Mouse (Mus musculus) MEL (cell line): ENCODE data around the gene Ccdc167. TPM values are rescaled to one million over a fixed set of nuclear protein-coding genes. Genes with fewer than 3 reads are reported as not detected.

Experiments used
- DNase-seq: peaks from one replicate; pipeline ENCODE4 v3.0.0; 2011; ENCODE audit warnings: low read depth, low spot score
- H3K27ac ChIP-seq: 2 replicates; pipeline ENCODE4 v1.5.1; 2012; ENCODE audit warnings: low read depth, mild to moderate bottlenecking, control low read depth, low read length, moderate library complexity; ENCODE audit not compliant: control insufficient read depth
- H3K27me3 ChIP-seq, 2 experiments: fragments of 150-350 bp in 1 of 2; sonication (generic) in 1 of 2; 2 replicates each; pipeline ENCODE4 v1.6.1; 2012; ENCODE audit warnings: low read length in 2 of 2, mild to moderate bottlenecking in 2 of 2, improper control_type of control experiment in 1 of 2, moderate library complexity in 1 of 2; ENCODE audit not compliant: insufficient read depth in 2 of 2, control insufficient read depth in 1 of 2
- H3K36me3 ChIP-seq, 2 experiments: 2 replicates each; pipeline ENCODE4 v1.6.1; 2012 to 2014; ENCODE audit warnings: low read length in 2 of 2, improper control_type of control experiment in 1 of 2, inconsistent platforms in 1 of 2, mild to moderate bottlenecking in 1 of 2; ENCODE audit not compliant: insufficient read depth in 2 of 2, control insufficient read depth in 1 of 2
- H3K4me1 ChIP-seq, 2 experiments: fragments of 150-350 bp in 1 of 2; sonication (generic) in 1 of 2; 2 replicates each; pipeline ENCODE4 v1.6.1; 2012; ENCODE audit warnings: low read length in 2 of 2, improper control_type of control experiment in 1 of 2, mild to moderate bottlenecking in 1 of 2; ENCODE audit not compliant: insufficient read depth in 2 of 2, control insufficient read depth in 1 of 2
- H3K4me3 ChIP-seq, 2 experiments: fragments of 150-350 bp in 1 of 2; sonication (generic) in 1 of 2; 2 replicates each; pipeline ENCODE4 v1.5.1; 2012; ENCODE audit warnings: low read depth in 2 of 2, low read length in 2 of 2, mild to moderate bottlenecking in 2 of 2, moderate library complexity in 2 of 2, control low read depth in 1 of 2, improper control_type of control experiment in 1 of 2; ENCODE audit not compliant: control insufficient read depth in 1 of 2, insufficient read depth in 1 of 2
- H3K79me2 ChIP-seq: 2 replicates; pipeline ENCODE4 v1.6.1; 2012; ENCODE audit warnings: mild to moderate bottlenecking, low read length, moderate library complexity; ENCODE audit not compliant: control insufficient read depth, poor library complexity, insufficient read depth
- H3K9ac ChIP-seq: 2 replicates; pipeline ENCODE4 v1.6.1; 2012; ENCODE audit warnings: low read depth, mild to moderate bottlenecking, control low read depth, low read length, moderate library complexity; ENCODE audit not compliant: control insufficient read depth, poor library complexity, severe bottlenecking
- H3K9me3 ChIP-seq: fragments of 150-350 bp; sonication (generic); replicated peaks from 2 replicates; pipeline ENCODE4 v1.6.1; 2012; ENCODE audit warnings: mild to moderate bottlenecking, low read length, improper control_type of control experiment, moderate library complexity; ENCODE audit not compliant: insufficient read depth
- CHD1 ChIP-seq: IDR thresholded peaks from 2 replicates; pipeline ENCODE4 v1.6.1; 2012; ENCODE audit warnings: low read depth, mild to moderate bottlenecking, inconsistent platforms, low read length, improper control_type of control experiment
- E2F4 ChIP-seq: IDR thresholded peaks from 2 replicates; pipeline ENCODE4 v1.6.1; 2011; ENCODE audit warnings: low read depth, low read length, improper control_type of control experiment, borderline replicate concordance
- EP300 ChIP-seq, 2 experiments: IDR thresholded peaks; 2 replicates each; pipeline ENCODE4 v1.6.1; 2011; ENCODE audit warnings: improper control_type of control experiment in 2 of 2, low read length in 2 of 2, low read depth in 1 of 2, mild to moderate bottlenecking in 1 of 2
- ETS1 ChIP-seq: IDR thresholded peaks from 2 replicates; pipeline ENCODE4 v1.6.1; 2012; ENCODE audit warnings: low read depth, mild to moderate bottlenecking, inconsistent platforms, low read length, improper control_type of control experiment, moderate library complexity
- GABPA ChIP-seq: IDR thresholded peaks from 2 replicates; pipeline ENCODE4 v1.6.1; 2012; ENCODE audit warnings: low read depth, mild to moderate bottlenecking, inconsistent platforms, low read length, improper control_type of control experiment, moderate library complexity
- GATA1 ChIP-seq: IDR thresholded peaks from 2 replicates; pipeline ENCODE4 v1.6.1; 2011; ENCODE audit warnings: low read depth, low read length, improper control_type of control experiment
- JUND ChIP-seq: IDR thresholded peaks from 2 replicates; pipeline ENCODE4 v1.6.1; 2011; ENCODE audit warnings: low read depth, mild to moderate bottlenecking, improper control_type of control experiment, low read length
- KAT2A ChIP-seq: conservative IDR thresholded peaks from 2 replicates; pipeline ENCODE4 v1.6.1; 2012; ENCODE audit warnings: low read depth, low read length, improper control_type of control experiment, inconsistent platforms
- MYB ChIP-seq: IDR thresholded peaks from 2 replicates; pipeline ENCODE4 v1.6.1; 2011; ENCODE audit warnings: mild to moderate bottlenecking, low read depth, low read length, improper control_type of control experiment
- NELFE ChIP-seq: IDR thresholded peaks from 2 replicates; pipeline ENCODE4 v1.6.1; 2011; ENCODE audit warnings: low read depth, low read length, improper control_type of control experiment
- POLR2A ChIP-seq, 2 experiments: IDR thresholded peaks; 2 replicates each; pipeline ENCODE4 v1.6.1; 2011 to 2012; ENCODE audit warnings: low read length in 2 of 2, mild to moderate bottlenecking in 2 of 2, control low read depth in 1 of 2, improper control_type of control experiment in 1 of 2, low read depth in 1 of 2, moderate library complexity in 1 of 2; ENCODE audit not compliant: control insufficient read depth in 1 of 2, insufficient read depth in 1 of 2, poor library complexity in 1 of 2
- POLR2AphosphoS2 ChIP-seq: IDR thresholded peaks from 2 replicates; pipeline ENCODE4 v1.6.1; 2011; ENCODE audit warnings: low read length, improper control_type of control experiment
- POLR2AphosphoS5 ChIP-seq: IDR thresholded peaks from 2 replicates; pipeline ENCODE4 v1.6.1; 2012; ENCODE audit warnings: low read depth, borderline replicate concordance, mild to moderate bottlenecking, inconsistent platforms, low read length, moderate library complexity, mixed read lengths
- RCOR1 ChIP-seq: IDR thresholded peaks from 2 replicates; pipeline ENCODE4 v1.6.1; 2012; ENCODE audit warnings: low read depth, mild to moderate bottlenecking, inconsistent platforms, low read length, improper control_type of control experiment
- SIN3A ChIP-seq: IDR thresholded peaks from 2 replicates; pipeline ENCODE4 v1.6.1; 2012; ENCODE audit warnings: low read length, improper control_type of control experiment, inconsistent platforms
- TAL1 ChIP-seq: IDR thresholded peaks from 2 replicates; pipeline ENCODE4 v1.6.1; 2012; ENCODE audit warnings: mild to moderate bottlenecking, inconsistent platforms, low read length, moderate library complexity, mixed read lengths
- TBP ChIP-seq: IDR thresholded peaks from 2 replicates; pipeline ENCODE4 v1.8.0; 2011; ENCODE audit warnings: low read depth, low read length, improper control_type of control experiment
- USF2 ChIP-seq, 2 experiments: IDR thresholded peaks; 2 replicates each; pipeline ENCODE4 v1.6.1; 2011 to 2012; ENCODE audit warnings: improper control_type of control experiment in 2 of 2, low read length in 2 of 2, borderline replicate concordance in 1 of 2, inconsistent platforms in 1 of 2, low read depth in 1 of 2, mild to moderate bottlenecking in 1 of 2; ENCODE audit not compliant: insufficient read depth in 1 of 2
- ZKSCAN1 ChIP-seq: IDR thresholded peaks from 2 replicates; pipeline ENCODE4 v1.6.1; 2012; ENCODE audit warnings: low read depth, mild to moderate bottlenecking, inconsistent platforms, low read length, improper control_type of control experiment, moderate library complexity
- ZNF384 ChIP-seq: IDR thresholded peaks from 2 replicates; pipeline ENCODE4 v1.6.1; 2012; ENCODE audit warnings: low read depth, mild to moderate bottlenecking, inconsistent platforms, low read length, improper control_type of control experiment
- polyA plus RNA-seq, 2 experiments: library from polyadenylated mRNA; stranded (reverse) in 1 of 2; unstranded in 1 of 2; fragments of >175 nt in 1 of 2; fragments of >200 nt in 1 of 2; gene quantifications; 2 replicates each; pipeline versions ENCODE4 v1.2.1 to v1.2.4; 2012; ENCODE audit warnings: low replicate concordance in 2 of 2, low read depth in 1 of 2; ENCODE audit not compliant: insufficient read length in 2 of 2, insufficient read depth in 1 of 2, missing spikeins in 1 of 2
- total RNA-seq: library from RNA; depleted of rRNA; stranded (reverse); fragments of 300-350 nt; gene quantifications from 2 replicates; pipeline ENCODE4 v1.2.3, GENCODE M21; 2012

Gene Ccdc167
- total and polyA plus RNA-seq, 3 experiments = 12.1 to 13.4 TPM; not detected in 1

DNA sequence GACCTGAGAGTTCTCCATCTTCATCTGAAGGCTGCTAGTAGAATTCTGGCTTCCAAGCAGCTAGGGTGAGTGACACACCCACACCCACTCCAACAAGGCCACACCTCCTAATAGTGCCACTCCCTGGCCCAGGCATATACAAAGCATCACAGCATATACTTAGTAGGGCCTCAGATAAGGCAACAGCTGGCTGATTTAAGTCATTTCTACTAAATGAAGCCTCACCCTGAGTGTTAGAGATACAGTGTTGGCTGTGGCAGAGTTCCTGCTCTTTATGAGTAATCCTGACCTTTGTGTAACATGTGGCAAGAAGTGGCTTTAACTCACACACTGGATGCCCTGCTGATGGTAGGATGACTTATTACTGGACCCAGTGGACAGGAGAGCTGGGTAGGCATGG is 46.9 kb downstream of the Ccdc167 start:
- Histone ChIP-seq H3K9me3 (no peaks in the 10 kb centered on the region), H3K9ac (no peak overlapping the region), H3K27me3 (no peaks in the 10 kb centered on the region), H3K79me2 (peaks cover 9% of the 10 kb centered on the region; the same call in 1 of the 2 replicates), H3K27ac (no peak overlapping the region), H3K4me3 (no peak overlapping the region), H3K4me1 (peaks cover 10 to 14% of the 10 kb centered on the region in 2 experiments), H3K36me3 (peaks cover 17 to 41% of the 10 kb centered on the region in 2 experiments)
- peak; percentile 44 for DNase-seq
- TF ChIP-seq POLR2A (IDR thresholded peaks at IDR 0.05; ENCODE audit: control insufficient read depth in 1 of 2, insufficient read depth in 1 of 2, low read depth in 1 of 2, low read length in 2 of 2, poor library complexity in 1 of 2) (no peak), ETS1 (peak; percentile 49), TAL1 (no peak), ZKSCAN1 (peak; percentile 43; the same call in 1 of the 2 replicates), KAT2A (no peak), MYB (no peak)

DNA sequence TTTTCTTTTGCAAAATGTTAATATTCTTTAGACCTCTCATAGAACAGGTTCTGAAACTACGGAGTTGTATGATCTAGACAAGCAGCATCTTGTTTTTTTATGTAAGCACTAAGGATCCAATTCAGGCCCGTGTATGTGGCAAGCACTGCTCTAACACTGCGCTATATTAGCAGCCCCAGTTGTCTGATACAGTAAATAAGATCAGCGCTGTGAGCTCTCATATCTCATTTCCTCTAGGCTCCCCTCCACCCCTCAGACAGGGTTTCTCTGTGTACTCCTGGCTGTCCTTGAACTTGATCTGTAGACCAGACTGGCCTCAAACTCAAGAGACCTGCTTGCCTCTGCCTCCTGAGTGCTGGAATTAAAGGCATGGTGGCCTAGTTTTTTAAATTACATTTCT is 47.8 kb downstream of the Ccdc167 start:
- TF ChIP-seq POLR2AphosphoS2 (no peak), POLR2A (IDR thresholded peaks at IDR 0.05; ENCODE audit: control insufficient read depth in 1 of 2, insufficient read depth in 1 of 2, low read depth in 1 of 2, low read length in 2 of 2, poor library complexity in 1 of 2) (no peak), GATA1 (no peak), TAL1 (no peak), CHD1 (no peak), ZKSCAN1 (no peak), RCOR1 (no peak), NELFE (no peak), EP300 (IDR thresholded peaks at IDR 0.05; ENCODE audit: low read depth in 1 of 2, low read length in 2 of 2) (no peak), GABPA (no peak), MYB (no peak), TBP (no peak), E2F4 (no peak), SIN3A (no peak), JUND (no peak), USF2 (IDR thresholded peaks at IDR 0.05; ENCODE audit: borderline replicate concordance in 1 of 2, insufficient read depth in 1 of 2, low read depth in 1 of 2, low read length in 2 of 2) (no peak), ZNF384 (no peak), POLR2AphosphoS5 (no peak)

More for the DNA sequence above, 47.8 kb downstream of the Ccdc167 start:
- peaks cover 10% of the 10 kb centered on the region; the same call in 1 of the 2 replicates for H3K79me2 ChIP-seq
- no peak overlapping the region for H3K27ac ChIP-seq
- H3K36me3 ChIP-seq = peaks cover 17 to 39% of the 10 kb centered on the region in 2 experiments
- peaks cover 10 to 14% of the 10 kb centered on the region in 2 experiments for H3K4me1 ChIP-seq
- H3K4me3 ChIP-seq = no peak overlapping the region
- no peaks in the 10 kb centered on the region for H3K9me3 ChIP-seq
- H3K27me3 ChIP-seq = no peaks in the 10 kb centered on the region
- DNase-seq = peak; percentile 43
- no peak overlapping the region for H3K9ac ChIP-seq
